Mouse (Mus musculus): ENCODE results near the gene Gm13287. TPM values are rescaled to one million over a fixed set of nuclear protein-coding genes. Genes with fewer than 3 reads are reported as not detected.
"Not testable (repeated sequence)": the region's sequence is repeated elsewhere in the genome, so short reads cannot be mapped to it uniquely, and the experiment has no call there.

Gm13287 gene
- polyA plus RNA-seq (2014; fragmentation: Nextera tagmentation; extraction: Ambion mirVana): not detected in 2 replicates

- not testable (repeated sequence) for ATAC-seq (ENCODE audit: low FRiP score); H3K27ac ChIP-seq (ENCODE audit: low read depth, low read length); H3K9ac ChIP-seq (ENCODE audit: low read depth, low read length); H3K27me3 ChIP-seq (ENCODE audit: control insufficient read depth, insufficient read depth, low read length); H3K36me3 ChIP-seq (ENCODE audit: control insufficient read depth, insufficient read depth, low read length); DNase-seq (ENCODE audit: low spot score); H3K4me3 ChIP-seq (ENCODE audit: low read depth, low read length); H3K4me2 ChIP-seq (replicated peaks; ENCODE audit: low read depth, low read length); H3K9me3 ChIP-seq (ENCODE audit: control insufficient read depth, low read length); H3K4me1 ChIP-seq (replicated peaks; ENCODE audit: control insufficient read depth, insufficient read depth, low read length)
- no CpG with 5 or more reads among the region's 29 CpGs for WGBS
Observed at GRCm38 (mm10) chr4:88802954-88803353, at the start of gene Gm13287. TSS of gene Gm13287 (plus strand) at chr4:88803254.

DNA sequence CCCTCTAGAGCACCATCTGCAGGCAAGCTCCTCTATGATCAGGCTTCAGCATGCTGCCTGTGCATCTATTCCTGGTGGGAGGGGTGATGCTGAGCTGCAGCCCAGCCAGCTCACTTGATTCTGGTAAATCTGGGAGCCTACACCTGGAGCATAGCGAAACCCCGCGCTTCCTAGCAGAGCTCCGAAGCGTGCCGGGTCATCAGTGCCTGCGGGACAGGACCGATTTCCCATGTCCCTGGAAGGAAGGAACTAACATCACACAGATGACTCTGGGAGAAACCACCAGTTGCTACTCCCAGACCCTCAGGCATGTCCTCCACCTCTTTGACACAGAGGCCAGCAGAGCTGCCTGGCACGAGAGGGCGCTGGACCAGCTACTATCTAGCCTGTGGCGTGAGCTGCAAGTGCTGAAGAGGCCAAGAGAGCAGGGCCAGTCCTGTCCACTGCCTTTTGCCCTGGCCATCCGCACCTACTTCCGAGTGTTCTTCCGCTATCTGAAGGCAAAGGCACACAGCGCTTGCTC is 48.2 kb upstream of the Gm13287 start, which contains the start of gene Gm13271:
Gm13271 (plus strand) TSS at position 51 of the 523 bp plus-strand sequence.
- H3K27ac ChIP-seq (ENCODE audit: low read depth, low read length); ATAC-seq (ENCODE audit: low FRiP score); H3K4me3 ChIP-seq (ENCODE audit: low read depth, low read length); H3K9me3 ChIP-seq (ENCODE audit: control insufficient read depth, low read length); H3K27me3 ChIP-seq (ENCODE audit: control insufficient read depth, insufficient read depth, low read length); H3K36me3 ChIP-seq (ENCODE audit: control insufficient read depth, insufficient read depth, low read length); H3K4me2 ChIP-seq (replicated peaks; ENCODE audit: low read depth, low read length); DNase-seq (ENCODE audit: low spot score); H3K4me1 ChIP-seq (replicated peaks; ENCODE audit: control insufficient read depth, insufficient read depth, low read length); H3K9ac ChIP-seq (ENCODE audit: low read depth, low read length): not testable (repeated sequence)
- WGBS: 79% methylated on average over 15 of the region's 15 CpGs

GRCm38 (mm10) chr4:88756581-88757513 is 46.2 kb upstream of the Gm13287 start:
- not testable (repeated sequence) for H3K36me3 ChIP-seq (ENCODE audit: control insufficient read depth, insufficient read depth, low read length); H3K9ac ChIP-seq (ENCODE audit: low read depth, low read length); H3K4me1 ChIP-seq (replicated peaks; ENCODE audit: control insufficient read depth, insufficient read depth, low read length); ATAC-seq (ENCODE audit: low FRiP score); H3K9me3 ChIP-seq (ENCODE audit: control insufficient read depth, low read length); H3K27me3 ChIP-seq (ENCODE audit: control insufficient read depth, insufficient read depth, low read length)
- DNase-seq (ENCODE audit: low spot score): peak; percentile 59
- peak overlapping the region; percentile 49 for H3K27ac ChIP-seq (ENCODE audit: low read depth, low read length)
- H3K4me2 ChIP-seq (replicated peaks; ENCODE audit: low read depth, low read length): peak overlapping the region; percentile 68
- WGBS: 10% methylated on average over 28 of the region's 31 CpGs
- H3K4me3 ChIP-seq (ENCODE audit: low read depth, low read length): peak overlapping the region; percentile 44

GRCm38 (mm10) chr4:88757628-88758031 is 45.4 kb upstream of the Gm13287 start:
- DNase-seq (ENCODE audit: low spot score) (peak; percentile 81), ATAC-seq (ENCODE audit: low FRiP score) (peak; percentile 100)
- H3K4me2 ChIP-seq (replicated peaks; ENCODE audit: low read depth, low read length): peak overlapping the region; percentile 68
- peak overlapping the region; percentile 49 for H3K27ac ChIP-seq (ENCODE audit: low read depth, low read length)
- H3K9ac ChIP-seq (ENCODE audit: low read depth, low read length); H3K36me3 ChIP-seq (ENCODE audit: control insufficient read depth, insufficient read depth, low read length); H3K4me1 ChIP-seq (replicated peaks; ENCODE audit: control insufficient read depth, insufficient read depth, low read length); H3K9me3 ChIP-seq (ENCODE audit: control insufficient read depth, low read length); H3K27me3 ChIP-seq (ENCODE audit: control insufficient read depth, insufficient read depth, low read length): not testable (repeated sequence)
- H3K4me3 ChIP-seq (ENCODE audit: low read depth, low read length): peak overlapping the region; percentile 44
- WGBS: under 1% methylated on average over 18 of the region's 21 CpGs

GRCm38 (mm10) chr4:88758751-88759150 is 44.3 kb upstream of the Gm13287 start:
- not testable (repeated sequence) for H3K4me2 ChIP-seq (replicated peaks; ENCODE audit: low read depth, low read length); H3K9me3 ChIP-seq (ENCODE audit: control insufficient read depth, low read length); H3K27ac ChIP-seq (ENCODE audit: low read depth, low read length); H3K4me3 ChIP-seq (ENCODE audit: low read depth, low read length); H3K27me3 ChIP-seq (ENCODE audit: control insufficient read depth, insufficient read depth, low read length); H3K36me3 ChIP-seq (ENCODE audit: control insufficient read depth, insufficient read depth, low read length); H3K4me1 ChIP-seq (replicated peaks; ENCODE audit: control insufficient read depth, insufficient read depth, low read length); H3K9ac ChIP-seq (ENCODE audit: low read depth, low read length); DNase-seq (ENCODE audit: low spot score); ATAC-seq (ENCODE audit: low FRiP score)
- 82% methylated on average over 9 of the region's 9 CpGs for WGBS

DNA sequence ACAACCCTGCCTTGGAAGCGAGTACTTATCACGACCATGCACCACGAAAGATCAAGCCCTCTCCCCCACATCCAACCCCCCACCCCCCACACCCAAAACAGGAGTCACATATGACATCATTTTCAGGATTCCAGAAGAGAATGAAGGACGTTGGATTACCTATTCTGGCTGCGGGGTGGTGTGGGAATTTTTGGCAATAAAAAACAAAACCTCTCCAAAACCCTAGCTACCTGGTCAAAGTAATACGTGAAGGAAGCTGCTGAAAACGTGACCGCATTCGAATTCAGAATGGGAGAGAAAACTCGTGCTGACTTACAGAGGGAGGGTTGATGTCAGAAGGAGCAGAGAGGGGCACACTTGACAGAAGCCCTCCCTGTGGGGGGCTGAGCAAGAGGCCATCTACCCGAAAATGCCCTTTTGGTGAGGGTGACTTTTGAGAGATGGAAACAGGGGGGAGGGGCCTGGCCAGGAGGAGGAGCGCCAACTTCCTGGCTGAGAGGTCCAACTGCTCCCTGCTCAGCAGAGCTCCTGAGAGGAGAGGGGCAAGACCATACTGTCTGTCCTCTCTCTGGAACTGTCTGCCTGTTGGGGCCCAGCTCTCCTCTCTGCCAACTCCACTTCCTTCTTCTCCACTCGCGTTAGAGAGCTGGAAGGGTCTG is 43.3 kb upstream of the Gm13287 start, which contains the start of gene Gm13283:
Gm13283 (plus strand) TSS at position 510 of the 659 bp plus-strand sequence.
- not testable (repeated sequence) for DNase-seq (ENCODE audit: low spot score); H3K27ac ChIP-seq (ENCODE audit: low read depth, low read length); H3K4me1 ChIP-seq (replicated peaks; ENCODE audit: control insufficient read depth, insufficient read depth, low read length); H3K36me3 ChIP-seq (ENCODE audit: control insufficient read depth, insufficient read depth, low read length); H3K9ac ChIP-seq (ENCODE audit: low read depth, low read length); H3K9me3 ChIP-seq (ENCODE audit: control insufficient read depth, low read length); ATAC-seq (ENCODE audit: low FRiP score); H3K27me3 ChIP-seq (ENCODE audit: control insufficient read depth, insufficient read depth, low read length)
- WGBS: 39% methylated on average over 6 of the region's 14 CpGs
- H3K4me3 ChIP-seq (ENCODE audit: low read depth, low read length): 0 out of 2 replicates have a peak within 1 kb of the TSS, but pooled peaks have one; percentile 13
- peak within 1 kb of the TSS; percentile 29 for H3K4me2 ChIP-seq (replicated peaks; ENCODE audit: low read depth, low read length)

GRCm38 (mm10) chr4:88760431-88760830 is 42.6 kb upstream of the Gm13287 start:
- not testable (repeated sequence) for H3K27ac ChIP-seq (ENCODE audit: low read depth, low read length); ATAC-seq (ENCODE audit: low FRiP score); H3K36me3 ChIP-seq (ENCODE audit: control insufficient read depth, insufficient read depth, low read length); H3K9ac ChIP-seq (ENCODE audit: low read depth, low read length); H3K4me1 ChIP-seq (replicated peaks; ENCODE audit: control insufficient read depth, insufficient read depth, low read length); H3K9me3 ChIP-seq (ENCODE audit: control insufficient read depth, low read length); H3K27me3 ChIP-seq (ENCODE audit: control insufficient read depth, insufficient read depth, low read length)
- Histone ChIP-seq H3K4me2 (replicated peaks; ENCODE audit: low read depth, low read length) (peak overlapping the region; percentile 29), H3K4me3 (ENCODE audit: low read depth, low read length) (0 out of 2 replicates have a peak overlapping the region, but pooled peaks have one; percentile 13)
- WGBS: 1% methylated on average over 11 of the region's 28 CpGs
- peak; percentile 66 for DNase-seq (ENCODE audit: low spot score)

DNA sequence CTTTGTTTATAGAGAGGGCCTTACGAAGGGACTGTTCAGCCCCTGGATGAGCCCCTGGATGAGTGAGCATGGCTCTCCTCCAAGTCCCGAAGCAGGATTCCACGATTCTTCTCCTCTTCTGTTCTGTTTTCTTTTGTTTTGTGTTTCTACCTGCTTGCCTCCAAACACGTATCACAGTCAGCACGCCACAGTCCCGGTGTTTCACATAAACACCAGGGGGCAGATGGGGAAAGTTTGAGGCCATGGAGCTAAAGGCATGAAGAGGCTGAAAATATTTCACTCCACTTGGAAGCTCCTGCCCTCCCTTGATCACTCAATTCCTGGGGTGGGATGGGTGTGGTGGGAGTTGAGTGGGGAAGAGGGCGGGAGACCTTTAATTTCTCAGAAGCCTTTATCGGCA is 41.3 kb upstream of the Gm13287 start:
- H3K4me3 ChIP-seq (ENCODE audit: low read depth, low read length); H3K27ac ChIP-seq (ENCODE audit: low read depth, low read length); H3K4me1 ChIP-seq (replicated peaks; ENCODE audit: control insufficient read depth, insufficient read depth, low read length); H3K9me3 ChIP-seq (ENCODE audit: control insufficient read depth, low read length); H3K9ac ChIP-seq (ENCODE audit: low read depth, low read length); H3K27me3 ChIP-seq (ENCODE audit: control insufficient read depth, insufficient read depth, low read length); ATAC-seq (ENCODE audit: low FRiP score); H3K4me2 ChIP-seq (replicated peaks; ENCODE audit: low read depth, low read length); H3K36me3 ChIP-seq (ENCODE audit: control insufficient read depth, insufficient read depth, low read length); DNase-seq (ENCODE audit: low spot score): not testable (repeated sequence)
- 73% methylated on average over 6 of the region's 8 CpGs for WGBS
